Mouse (Mus musculus): ENCODE results near the gene Fgfbp1. TPM values are rescaled to one million over a fixed set of nuclear protein-coding genes. Genes with fewer than 3 reads are reported as not detected.

The Fgfbp1 gene
- not detected for polyA plus RNA-seq (2015; fragmentation: Illumina TruSeq; extraction: RNeasy Lipid Tissue Mini Kit (QIAGEN cat#74804); ENCODE audit: insufficient read depth, low read depth, low replicate concordance)

DNA sequence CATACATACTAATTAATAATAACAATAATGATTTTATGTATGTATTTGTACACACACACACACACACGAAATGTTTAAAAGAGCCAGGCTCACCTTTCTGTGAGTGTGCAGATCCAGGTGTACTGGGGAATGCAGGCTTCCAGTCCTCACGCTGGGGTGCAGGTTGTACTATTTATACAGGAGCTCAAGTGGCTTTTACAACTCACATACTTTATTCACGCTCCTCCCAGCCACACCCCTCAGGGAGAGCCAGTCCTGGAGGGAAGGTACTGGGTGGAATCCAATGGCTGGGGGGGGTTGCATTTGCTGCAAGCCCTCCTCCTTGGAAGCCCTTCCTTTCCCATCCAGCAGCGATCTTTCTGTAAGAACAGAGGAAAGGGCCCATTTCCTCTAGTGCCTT lies at the start of gene Fgfbp1:
Gene Fgfbp1 (minus strand): TSS at position 160 of the 400 bp plus-strand sequence.

Other genes starting within 250 kb of the Fgfbp1 start
- gene Bst1, start 162.9 kb downstream of the Fgfbp1 start, polyA plus RNA-seq (2015; fragmentation: Illumina TruSeq; extraction: RNeasy Lipid Tissue Mini Kit (QIAGEN cat#74804); ENCODE audit: insufficient read depth, low read depth, low replicate concordance) = 1.3 TPM
- gene Fbxl5, start 160.1 kb downstream of the Fgfbp1 start, polyA plus RNA-seq (2015; fragmentation: Illumina TruSeq; extraction: RNeasy Lipid Tissue Mini Kit (QIAGEN cat#74804); ENCODE audit: insufficient read depth, low read depth, low replicate concordance) = 8.3 TPM
- 2.9 TPM for gene Cd38, start 113.2 kb downstream of the Fgfbp1 start, polyA plus RNA-seq (2015; fragmentation: Illumina TruSeq; extraction: RNeasy Lipid Tissue Mini Kit (QIAGEN cat#74804); ENCODE audit: insufficient read depth, low read depth, low replicate concordance)
- not detected for gene Gm7879, start 68.6 kb downstream of the Fgfbp1 start, polyA plus RNA-seq (2015; fragmentation: Illumina TruSeq; extraction: RNeasy Lipid Tissue Mini Kit (QIAGEN cat#74804); ENCODE audit: insufficient read depth, low read depth, low replicate concordance)
- 23.3 TPM for gene Prom1, start 120.3 kb upstream of the Fgfbp1 start, polyA plus RNA-seq (2015; fragmentation: Illumina TruSeq; extraction: RNeasy Lipid Tissue Mini Kit (QIAGEN cat#74804); ENCODE audit: insufficient read depth, low read depth, low replicate concordance)
- 9.1 TPM for gene Tapt1, start 244.8 kb upstream of the Fgfbp1 start, polyA plus RNA-seq (2015; fragmentation: Illumina TruSeq; extraction: RNeasy Lipid Tissue Mini Kit (QIAGEN cat#74804); ENCODE audit: insufficient read depth, low read depth, low replicate concordance)